Mouse (Mus musculus) cerebellum, adult 2 months (tissue): ENCODE results near the gene Cdh26.

Experiments used
- CTCF ChIP-seq: fragments of 200-500 bp; IDR thresholded peaks from 2 replicates; pipeline ENCODE4 v1.5.1; 2011; ENCODE audit warnings: low read depth, mild to moderate bottlenecking, control low read depth, low read length, moderate library complexity, borderline replicate concordance; ENCODE audit not compliant: insufficient read depth
- POLR2A ChIP-seq: fragments of 200-500 bp; IDR thresholded peaks from 2 replicates; pipeline ENCODE4 v1.6.1; 2011; ENCODE audit warnings: low read length, control low read depth, borderline replicate concordance; ENCODE audit not compliant: insufficient read depth

DNA sequence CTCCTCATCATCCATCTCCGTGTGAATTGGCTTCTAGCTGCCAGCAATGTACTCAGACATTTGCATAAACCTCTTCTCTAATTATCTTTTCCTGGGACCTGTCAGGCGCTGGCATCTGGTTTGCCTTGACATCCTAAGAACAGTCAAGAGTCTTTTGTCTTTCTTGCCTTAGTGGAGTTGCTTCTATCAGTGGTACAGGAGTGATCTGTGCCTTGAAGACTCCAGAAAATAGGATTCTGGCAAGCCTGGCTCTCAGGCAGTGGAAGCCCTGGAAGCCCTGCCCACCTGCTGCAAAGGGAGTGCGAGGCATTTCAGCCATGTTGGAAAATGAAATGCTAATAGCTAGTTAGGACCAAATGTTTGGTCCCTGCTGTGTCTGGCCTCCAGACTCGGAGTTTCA lies 92.0 kb downstream of the Cdh26 start:
- no peak for TF ChIP-seq POLR2A
- no peak for TF ChIP-seq CTCF
